Mouse (Mus musculus): ENCODE data around the gene Nfya. TPM values are rescaled to one million over a fixed set of nuclear protein-coding genes. Genes with fewer than 3 reads are reported as not detected.

Nfya gene
- polyA plus RNA-seq, 1 experiment from 2014 or later, result 14.8 TPM

DNA sequence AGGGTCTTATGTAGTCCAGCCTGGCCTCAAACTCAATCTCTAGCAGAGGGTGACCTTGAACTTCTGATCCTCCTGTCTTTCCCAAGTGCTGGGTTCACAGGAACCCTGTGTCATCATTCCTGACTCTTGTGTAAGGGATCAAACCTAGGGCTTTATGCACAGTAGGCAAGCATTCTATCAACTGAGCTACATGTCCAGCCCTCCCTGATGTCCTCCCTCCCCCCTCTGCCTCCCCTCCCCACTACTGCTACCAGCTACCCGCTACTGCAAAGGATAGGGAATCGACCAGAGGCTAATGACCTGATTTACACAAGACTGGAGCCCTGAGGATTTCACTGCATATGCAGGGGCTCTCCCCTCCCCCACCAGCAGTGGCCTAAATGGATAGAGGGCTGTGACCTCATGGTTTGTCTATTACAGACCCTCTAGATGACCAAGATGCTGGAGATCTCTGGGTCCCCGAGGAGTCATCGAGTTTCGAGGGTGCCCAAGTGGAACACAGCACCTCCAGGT lies 59.0 kb downstream of the Nfya start:
- Histone ChIP-seq H3K4me3 (no peak overlapping the region), H3K4me1 (no peaks in the 10 kb centered on the region), H3K36me3 (ENCODE audit: poor library complexity, severe bottlenecking) (no peaks in the 10 kb centered on the region), H3K27ac (no peak overlapping the region), H3K27me3 (no peaks in the 10 kb centered on the region), H3K4me2 (no peak overlapping the region), H3K9ac (no peak overlapping the region), H3K9me3 (replicated peaks) (no peaks in the 10 kb centered on the region)
- ATAC-seq, result no peak
- WGBS, result 75% methylated on average over 5 of the region's 5 CpGs

DNA sequence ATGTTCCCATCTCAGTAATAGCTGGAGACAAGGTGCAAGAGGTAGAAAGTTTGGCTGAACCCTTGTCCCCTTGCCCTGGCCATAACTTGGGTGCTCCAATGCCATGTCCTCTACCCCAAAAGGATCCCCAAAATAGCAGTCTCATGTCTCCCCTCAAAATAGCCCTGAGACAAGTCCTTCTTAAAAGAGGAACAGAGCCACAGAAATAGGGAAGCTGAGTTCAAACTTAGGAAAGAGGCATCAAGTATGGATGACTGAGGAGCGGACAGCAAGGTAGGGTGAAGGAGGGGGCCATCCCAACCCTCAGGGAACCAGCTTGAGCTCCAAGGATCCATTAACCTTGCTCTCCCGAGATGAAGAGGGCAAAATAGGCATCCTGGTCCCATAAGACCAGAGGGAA lies 62.4 kb downstream of the Nfya start:
- H3K4me3 ChIP-seq, result no peak overlapping the region
- H3K27me3 ChIP-seq, result no peaks in the 10 kb centered on the region
- H3K36me3 ChIP-seq (ENCODE audit: poor library complexity, severe bottlenecking), result no peaks in the 10 kb centered on the region
- H3K9ac ChIP-seq, result no peak overlapping the region
- no peak for ATAC-seq
- 75% methylated on average over 2 of the region's 2 CpGs for WGBS
- H3K4me2 ChIP-seq, result no peak overlapping the region
- no peaks in the 10 kb centered on the region for H3K4me1 ChIP-seq
- H3K9me3 ChIP-seq (replicated peaks), result no peaks in the 10 kb centered on the region
- no peak overlapping the region for H3K27ac ChIP-seq

DNA sequence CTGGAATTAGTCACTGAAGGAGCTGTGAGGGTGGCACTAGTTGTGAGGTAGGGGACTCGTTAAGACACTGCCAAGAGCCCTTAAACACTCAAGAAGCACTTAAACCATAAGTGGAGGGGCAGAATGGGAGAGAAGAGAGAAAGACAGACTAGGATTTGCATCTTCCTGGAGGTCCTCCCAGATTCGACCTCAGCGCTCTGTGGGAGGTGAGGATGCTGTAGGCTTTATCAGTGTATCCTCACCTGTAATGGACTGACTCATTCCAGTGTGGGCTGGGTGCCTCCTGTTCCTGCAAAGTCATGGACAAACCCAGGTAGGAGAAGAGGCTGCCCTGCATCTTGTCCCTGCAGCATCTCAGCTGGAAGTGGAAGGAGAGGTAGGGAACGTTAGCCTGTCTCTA lies 62.9 kb downstream of the Nfya start:
- H3K27ac ChIP-seq, result no peak overlapping the region
- no peak overlapping the region for H3K4me2 ChIP-seq
- no peaks in the 10 kb centered on the region for H3K27me3 ChIP-seq
- no peaks in the 10 kb centered on the region for H3K4me1 ChIP-seq
- WGBS, result 69% methylated on average over 4 of the region's 4 CpGs
- no peaks in the 10 kb centered on the region for H3K9me3 ChIP-seq (replicated peaks)
- H3K4me3 ChIP-seq, result no peak overlapping the region
- H3K9ac ChIP-seq, result no peak overlapping the region
- no peaks in the 10 kb centered on the region for H3K36me3 ChIP-seq (ENCODE audit: poor library complexity, severe bottlenecking)
- no peak for ATAC-seq

DNA sequence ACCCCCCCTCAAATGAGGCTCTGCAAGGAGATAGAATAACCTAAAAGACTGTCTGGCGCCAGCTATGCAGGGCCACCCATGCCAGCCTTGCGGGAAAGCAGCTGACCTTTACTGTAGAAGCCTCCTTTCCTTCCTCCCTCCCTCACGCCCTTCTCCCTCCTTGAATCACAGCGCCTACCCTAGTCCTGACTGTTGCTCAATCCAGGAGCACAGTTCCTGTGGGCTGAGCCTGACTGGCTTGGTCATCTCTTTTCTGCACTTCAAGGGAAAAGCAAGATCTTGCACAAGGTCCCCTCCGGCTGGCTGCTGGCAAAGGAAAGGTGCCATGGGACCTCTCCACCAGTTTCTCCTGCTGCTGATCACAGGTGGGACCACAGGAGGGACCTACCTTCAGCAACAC lies 63.5 kb downstream of the Nfya start, which contains the start of gene Trem2:
Trem2 (plus strand) TSS at position 171 of the 400 bp plus-strand sequence.
- WGBS, result 84% methylated on average over 5 of the region's 5 CpGs
- Histone ChIP-seq H3K9me3 (replicated peaks) (no peaks in the 10 kb centered on the region), H3K4me1 (no peaks in the 10 kb centered on the region), H3K9ac (no peak within 1 kb of the TSS), H3K36me3 (ENCODE audit: poor library complexity, severe bottlenecking) (no peaks in the 10 kb centered on the region), H3K27me3 (no peaks in the 10 kb centered on the region), H3K4me2 (no peak within 1 kb of the TSS), H3K27ac (no peak within 1 kb of the TSS), H3K4me3 (no peak within 1 kb of the TSS)
- ATAC-seq, result no peak

DNA sequence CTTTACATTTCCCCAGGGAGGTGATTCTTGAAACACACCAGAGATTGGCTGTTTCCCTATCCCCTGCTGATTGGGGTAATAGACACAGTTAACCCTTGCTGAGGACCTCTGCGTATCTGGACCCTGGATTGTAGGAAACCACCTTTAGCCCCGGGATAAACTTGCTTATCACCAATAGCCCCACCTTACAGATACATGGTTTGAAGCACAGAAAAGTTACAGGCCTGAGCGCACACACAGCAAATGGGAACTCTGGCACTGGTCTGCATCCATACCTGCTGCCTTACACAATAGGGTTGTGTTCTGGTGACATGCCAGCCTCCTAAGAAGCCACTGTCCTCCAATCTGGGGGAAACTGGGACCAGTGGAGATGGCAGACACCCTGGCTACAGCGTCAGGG lies 63.9 kb downstream of the Nfya start:
- no peaks in the 10 kb centered on the region for H3K36me3 ChIP-seq (ENCODE audit: poor library complexity, severe bottlenecking)
- no peak overlapping the region for H3K4me2 ChIP-seq
- no peaks in the 10 kb centered on the region for H3K4me1 ChIP-seq
- no peaks in the 10 kb centered on the region for H3K27me3 ChIP-seq
- H3K27ac ChIP-seq, result no peak overlapping the region
- no peak overlapping the region for H3K4me3 ChIP-seq
- H3K9me3 ChIP-seq (replicated peaks), result no peaks in the 10 kb centered on the region
- ATAC-seq, result no peak
- 82% methylated on average over 4 of the region's 4 CpGs for WGBS
- no peak overlapping the region for H3K9ac ChIP-seq

DNA sequence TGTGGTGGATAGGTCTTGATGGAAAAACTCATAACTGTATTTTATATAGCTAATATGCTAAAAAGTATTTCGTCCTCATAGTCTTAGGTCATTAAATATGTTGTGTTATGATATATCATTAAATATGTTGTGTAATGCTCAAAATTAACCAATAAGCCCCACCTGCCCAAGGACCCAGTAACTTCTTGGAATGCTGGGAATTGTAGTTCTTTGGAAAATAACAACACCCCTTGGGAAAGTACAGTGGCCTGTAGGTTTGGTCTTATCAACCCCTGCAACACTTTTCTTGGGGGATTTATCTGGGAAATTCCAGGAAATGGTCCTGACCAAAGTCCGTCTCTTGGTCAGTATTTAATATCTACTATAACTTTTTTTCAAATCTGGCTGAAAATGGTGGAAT lies 66.6 kb downstream of the Nfya start:
- ATAC-seq, result no peak
- Histone ChIP-seq H3K4me2 (no peak overlapping the region), H3K27ac (no peak overlapping the region), H3K36me3 (ENCODE audit: poor library complexity, severe bottlenecking) (no peaks in the 10 kb centered on the region), H3K4me1 (no peaks in the 10 kb centered on the region), H3K9ac (no peak overlapping the region), H3K4me3 (no peak overlapping the region), H3K9me3 (replicated peaks) (no peaks in the 10 kb centered on the region), H3K27me3 (no peaks in the 10 kb centered on the region)
- 87% methylated on average over 2 of the region's 2 CpGs for WGBS

DNA sequence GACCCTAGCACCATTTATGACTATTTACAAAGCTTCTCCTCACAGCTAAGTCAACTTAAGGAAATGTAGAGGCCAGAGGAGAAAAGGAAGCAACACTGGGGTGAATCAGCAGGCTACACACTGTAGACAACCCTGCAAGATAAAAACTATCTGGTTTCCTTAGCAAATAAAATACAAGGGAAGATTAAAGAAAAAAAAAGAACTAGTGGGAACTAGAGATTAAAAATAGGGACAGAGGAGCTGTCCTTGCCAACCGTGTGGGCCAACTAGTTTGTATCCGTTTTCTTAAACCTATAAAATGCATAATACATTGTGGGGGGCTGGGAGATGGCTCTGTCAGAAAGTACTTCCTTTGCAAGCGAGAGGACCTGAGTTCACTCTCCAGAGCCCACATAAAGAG lies 67.8 kb downstream of the Nfya start:
- Histone ChIP-seq H3K4me3 (no peak overlapping the region), H3K4me2 (no peak overlapping the region), H3K4me1 (no peaks in the 10 kb centered on the region), H3K9me3 (replicated peaks) (no peaks in the 10 kb centered on the region), H3K27me3 (no peaks in the 10 kb centered on the region), H3K9ac (no peak overlapping the region), H3K27ac (no peak overlapping the region), H3K36me3 (ENCODE audit: poor library complexity, severe bottlenecking) (no peaks in the 10 kb centered on the region)
- 80% methylated on average over 3 of the region's 3 CpGs for WGBS
- ATAC-seq, result no peak

DNA sequence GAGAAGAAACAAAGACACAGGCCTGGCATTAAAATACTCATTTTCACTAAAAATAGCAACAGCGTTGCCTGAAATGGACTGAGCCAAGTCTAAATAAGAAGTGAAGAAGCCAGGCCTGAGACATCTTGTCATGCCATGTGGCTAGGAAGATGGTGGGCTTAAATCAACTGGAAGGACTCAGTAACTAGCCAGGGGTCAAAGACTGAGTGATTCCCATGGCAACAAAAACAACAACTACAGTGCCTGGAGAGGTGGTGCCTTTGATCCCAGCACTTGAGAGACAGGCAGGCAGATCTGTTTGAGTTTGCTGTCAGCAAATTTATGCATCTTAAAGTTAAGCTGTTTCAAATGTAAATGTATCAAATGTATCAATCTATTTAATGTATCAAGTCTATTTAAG lies 69.4 kb downstream of the Nfya start:
- H3K36me3 ChIP-seq (ENCODE audit: poor library complexity, severe bottlenecking), result no peaks in the 10 kb centered on the region
- no peak overlapping the region for H3K4me2 ChIP-seq
- no peaks in the 10 kb centered on the region for H3K4me1 ChIP-seq
- no peak overlapping the region for H3K27ac ChIP-seq
- H3K27me3 ChIP-seq, result no peaks in the 10 kb centered on the region
- no peak for ATAC-seq
- H3K4me3 ChIP-seq, result no peak overlapping the region
- H3K9ac ChIP-seq, result no peak overlapping the region
- no peaks in the 10 kb centered on the region for H3K9me3 ChIP-seq (replicated peaks)
- 86% methylated on average over 1 of the region's 1 CpGs for WGBS

Other genes starting within 250 kb of the Nfya start
- not detected in 2 replicates for gene A530064D06Rik, start 242.6 kb downstream of the Nfya start, polyA plus RNA-seq (2015; fragmentation: Nextera tagmentation; extraction: Ambion mirVana)
- 0.05 TPM in 1 of 2 replicates, not detected in the other for gene Trem1, start 177.1 kb downstream of the Nfya start, polyA plus RNA-seq (2015; fragmentation: Nextera tagmentation; extraction: Ambion mirVana)
- gene Trem3, start 162.1 kb downstream of the Nfya start, polyA plus RNA-seq (2015; fragmentation: Nextera tagmentation; extraction: Ambion mirVana), result not detected in 2 replicates
- gene Treml4, start 145.6 kb downstream of the Nfya start, polyA plus RNA-seq (2015; fragmentation: Nextera tagmentation; extraction: Ambion mirVana), result 0.18 TPM in 1 of 2 replicates, not detected in the other
- gene Treml2, start 110.4 kb downstream of the Nfya start, polyA plus RNA-seq (2015; fragmentation: Nextera tagmentation; extraction: Ambion mirVana), result 0.12 TPM in 1 of 2 replicates, not detected in the other
- 0.04 TPM in 1 of 2 replicates, not detected in the other for gene B430306N03Rik, start 93.8 kb downstream of the Nfya start, polyA plus RNA-seq (2015; fragmentation: Nextera tagmentation; extraction: Ambion mirVana)
- 2.1 and 2.3 TPM in 2 replicates for gene Trem2, start 63.5 kb downstream of the Nfya start, polyA plus RNA-seq (2015; fragmentation: Nextera tagmentation; extraction: Ambion mirVana)
- 0.49 and 1.4 TPM in 2 replicates for gene Treml1, start 50.0 kb downstream of the Nfya start, polyA plus RNA-seq (2015; fragmentation: Nextera tagmentation; extraction: Ambion mirVana)
- gene Oard1, start 108 bp upstream of the Nfya start, polyA plus RNA-seq (2015; fragmentation: Nextera tagmentation; extraction: Ambion mirVana), result 74.4 and 85.8 TPM in 2 replicates
- gene Apobec2, start 23.0 kb upstream of the Nfya start, polyA plus RNA-seq (2015; fragmentation: Nextera tagmentation; extraction: Ambion mirVana), result 0.72 and 0.81 TPM in 2 replicates
- 1.7 and 2.4 TPM in 2 replicates for gene Tspo2, start 41.6 kb upstream of the Nfya start, polyA plus RNA-seq (2015; fragmentation: Nextera tagmentation; extraction: Ambion mirVana)
- gene Unc5cl, start 45.0 kb upstream of the Nfya start, polyA plus RNA-seq (2015; fragmentation: Nextera tagmentation; extraction: Ambion mirVana), result 0.15 and 0.37 TPM in 2 replicates

Data from forebrain, embryonic 13.5 days (tissue).